Mouse (Mus musculus) ES-E14 (cell line): ENCODE measurements around the gene Ppp4r1. TPM values are rescaled to one million over a fixed set of nuclear protein-coding genes. Genes with fewer than 3 reads are reported as not detected.

ENCODE experiments used
- DNase-seq: peaks from one replicate; pipeline ENCODE4 v3.0.0-alpha.2; 2013; ENCODE audit warnings: low read depth, low spot score
- H3K27ac ChIP-seq: 2 replicates; pipeline ENCODE4 v1.5.1; 2012; ENCODE audit warnings: low read depth, mild to moderate bottlenecking, low read length, moderate library complexity, mixed read lengths; ENCODE audit not compliant: poor library complexity, insufficient read depth, severe bottlenecking
- H3K36me3 ChIP-seq: 2 replicates; pipeline ENCODE4 v1.6.1; 2012; ENCODE audit warnings: mild to moderate bottlenecking, low read length, moderate library complexity, mixed read lengths; ENCODE audit not compliant: control insufficient read depth, poor library complexity, insufficient read depth, severe bottlenecking
- H3K4me1 ChIP-seq, 2 experiments: fragments of 150-350 bp in 1 of 2; sonication (generic) in 1 of 2; 2 replicates each; pipeline ENCODE4 v1.6.1; 2012; ENCODE audit warnings: low read length in 2 of 2, mild to moderate bottlenecking in 1 of 2, mixed read lengths in 1 of 2; ENCODE audit not compliant: control insufficient read depth in 2 of 2, insufficient read depth in 2 of 2, poor library complexity in 1 of 2
- H3K4me3 ChIP-seq, 2 experiments: fragments of 150-350 bp in 1 of 2; sonication (generic) in 1 of 2; 2 replicates each; pipeline ENCODE4 v1.5.1; 2012; ENCODE audit warnings: low read length in 2 of 2, low read depth in 1 of 2, mild to moderate bottlenecking in 1 of 2, mixed read lengths in 1 of 2; ENCODE audit not compliant: insufficient read depth in 1 of 2, poor library complexity in 1 of 2, severe bottlenecking in 1 of 2
- H3K9ac ChIP-seq: 2 replicates; pipeline ENCODE4 v1.6.1; 2012; ENCODE audit warnings: low read depth, mild to moderate bottlenecking, low read length, mixed read lengths; ENCODE audit not compliant: poor library complexity, insufficient read depth, severe bottlenecking
- H3K9me3 ChIP-seq: fragments of 150-350 bp; sonication (generic); 2 replicates; pipeline ENCODE4 v1.6.1; 2012; ENCODE audit warnings: low read depth, mild to moderate bottlenecking, low read length; ENCODE audit not compliant: control insufficient read depth, insufficient read depth
- CHD2 ChIP-seq: IDR thresholded peaks from 2 replicates; pipeline ENCODE4 v1.6.1; 2014; ENCODE audit warnings: mild to moderate bottlenecking, low read depth, low read length, inconsistent platforms
- HCFC1 ChIP-seq: IDR thresholded peaks from 2 replicates; pipeline ENCODE4 v1.6.1; 2012; ENCODE audit warnings: low read length, inconsistent platforms, borderline replicate concordance; ENCODE audit not compliant: insufficient read depth
- MAFK ChIP-seq: IDR thresholded peaks from 2 replicates; pipeline ENCODE4 v1.6.1; 2014; ENCODE audit warnings: mild to moderate bottlenecking, low read depth, low read length, inconsistent platforms; ENCODE audit not compliant: insufficient read depth
- ZC3H11A ChIP-seq: IDR thresholded peaks from 2 replicates; pipeline ENCODE4 v1.6.1; 2012; ENCODE audit warnings: low read depth, mild to moderate bottlenecking, inconsistent platforms, low read length, borderline replicate concordance
- ZNF384 ChIP-seq: IDR thresholded peaks from 2 replicates; pipeline ENCODE4 v1.6.1; 2012; ENCODE audit warnings: low read depth, low read length, inconsistent platforms
- in situ Hi-C, 2 experiments: fragments of 600-800 bp; cut with MboI; formaldehyde crosslinking; loops; one replicate each; pipeline ENCODE4 v1.15.1; 2025; ENCODE audit warnings: low sequenced_read_pairs in 2 of 2, inconsistent platforms in 1 of 2; ENCODE audit not compliant: unreplicated experiment in 2 of 2
- total RNA-seq: library from RNA; depleted of rRNA; stranded (reverse); fragments of 300-350 nt; gene quantifications from 2 replicates; pipeline ENCODE4 v1.2.3, GENCODE M21; 2012; rRNA removed

Ppp4r1 gene
- total RNA-seq, 1 experiment: 40.3 TPM

DNA sequence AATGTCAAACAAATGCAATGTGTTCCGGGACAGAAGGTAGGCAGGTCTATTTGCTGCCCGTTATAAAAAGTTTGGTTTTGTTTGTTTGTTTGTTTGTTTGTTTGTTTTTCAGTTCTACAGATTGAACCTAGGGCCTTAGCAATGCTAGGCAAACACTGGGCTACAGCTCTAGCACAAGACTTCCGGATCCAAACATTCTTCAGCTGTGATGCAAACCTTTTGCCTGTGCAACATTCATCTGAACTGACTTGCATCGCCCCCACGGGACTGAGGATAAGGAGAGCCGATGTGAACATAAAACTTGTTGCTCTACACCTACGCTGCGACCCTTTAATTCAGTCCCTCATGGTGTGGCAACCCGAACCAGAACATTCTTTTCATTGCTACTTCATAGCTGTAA, 104.2 kb downstream of the Ppp4r1 start:
- DNase-seq: no peak
- TF ChIP-seq MAFK: no peak
- Histone ChIP-seq H3K4me1 (peaks cover 6 to 8% of the 10 kb centered on the region in 2 experiments; a peak in 3 of 4 replicates), H3K9me3 (no peaks in the 10 kb centered on the region), H3K9ac (no peak overlapping the region; the same call in 1 of the 2 replicates), H3K27ac (no peak overlapping the region; the same call in 1 of the 2 replicates), H3K36me3 (no peaks in the 10 kb centered on the region), H3K4me3 (peak overlapping the region in 1 of 2 experiments; percentile 80; a peak in 3 of 4 replicates)
- in situ Hi-C loops: no loop called here

DNA sequence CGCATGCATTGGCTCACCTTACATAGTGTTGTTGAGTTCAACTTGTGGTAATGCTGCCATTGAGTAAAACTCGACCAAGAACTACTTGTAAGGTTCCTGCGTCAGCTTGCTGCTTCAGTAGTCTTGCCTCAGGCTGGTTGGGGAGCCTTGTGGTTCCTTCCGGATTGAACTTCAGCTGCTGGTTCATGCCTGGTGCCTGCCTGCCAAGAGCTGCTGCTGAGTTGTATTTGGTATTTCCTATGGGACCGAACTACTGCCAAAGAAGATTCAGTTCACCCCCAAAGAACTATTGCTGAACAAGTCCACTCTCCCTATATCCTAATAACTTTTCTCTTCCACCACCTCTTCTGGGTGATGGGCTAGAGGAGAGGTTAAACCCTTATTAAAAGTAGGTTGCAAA, 107.1 kb downstream of the Ppp4r1 start:
- TF ChIP-seq ZC3H11A (no peak), MAFK (no peak), HCFC1 (no peak), ZNF384 (no peak), CHD2 (no peak)
- in situ Hi-C loops: no loop called here
- Histone ChIP-seq H3K36me3 (no peaks in the 10 kb centered on the region), H3K9ac (no peak overlapping the region), H3K4me1 (peaks cover 3 to 4% of the 10 kb centered on the region in 2 experiments; a peak in 2 of 4 replicates), H3K4me3 (no peak overlapping the region), H3K27ac (no peak overlapping the region), H3K9me3 (no peaks in the 10 kb centered on the region)
- DNase-seq: no peak

Other genes with a start within 250 kb of the Ppp4r1 start
- 0.09 TPM in 1 of 2 replicates, not detected in the other for gene Tmem232, start 241.8 kb upstream of the Ppp4r1 start, total RNA-seq
- 56.5 and 78.0 TPM in 2 replicates for gene Vapa, start 169.0 kb upstream of the Ppp4r1 start, total RNA-seq
- gene Txndc2, start 140.4 kb upstream of the Ppp4r1 start, total RNA-seq: 0.13 and 0.37 TPM in 2 replicates
- 16.4 and 22.8 TPM in 2 replicates for gene Rab31, start 9.8 kb upstream of the Ppp4r1 start, total RNA-seq
- gene Ralbp1, start 103.2 kb downstream of the Ppp4r1 start, total RNA-seq: 57.1 and 57.6 TPM in 2 replicates
- 34.2 and 56.2 TPM in 2 replicates for gene Twsg1, start 168.7 kb downstream of the Ppp4r1 start, total RNA-seq